Mouse (Mus musculus) hindbrain, embryonic 10.5 days (tissue): ENCODE data around the gene Pdik1l. TPM values are rescaled to one million over a fixed set of nuclear protein-coding genes. Genes with fewer than 3 reads are reported as not detected.
A peak's percentile ranks its signal among the peaks of the same experiment; 100 is the strongest.

Experiments
- DNase-seq: peaks from one replicate; pipeline ENCODE4 v3.0.0-alpha.2; 2017; ENCODE audit warnings: low spot score
- H3K27ac ChIP-seq: fragments of 300-500 bp; sonication (generic); 2 replicates; pipeline ENCODE4 v1.5.1; 2016; ENCODE audit warnings: mild to moderate bottlenecking, moderate library complexity
- H3K27me3 ChIP-seq: fragments of 300-500 bp; sonication (generic); 2 replicates; pipeline ENCODE4 v1.6.1; 2016; ENCODE audit warnings: mild to moderate bottlenecking; ENCODE audit not compliant: poor library complexity, insufficient read depth, severe bottlenecking
- H3K36me3 ChIP-seq: fragments of 300-500 bp; sonication (generic); 2 replicates; pipeline ENCODE4 v1.6.1; 2016; ENCODE audit warnings: mild to moderate bottlenecking, moderate library complexity
- H3K4me1 ChIP-seq: fragments of 300-500 bp; sonication (generic); replicated peaks from 2 replicates; pipeline ENCODE4 v1.6.1; 2016; ENCODE audit warnings: mild to moderate bottlenecking
- H3K4me3 ChIP-seq: fragments of 300-500 bp; sonication (generic); 2 replicates; pipeline ENCODE4 v1.5.1; 2016; ENCODE audit warnings: mild to moderate bottlenecking, moderate library complexity
- H3K9me3 ChIP-seq: fragments of 300-500 bp; sonication (generic); 2 replicates; pipeline ENCODE4 v1.6.1; 2016; ENCODE audit warnings: mild to moderate bottlenecking, moderate library complexity
- WGBS: fragments of 180-500 bp; shearing (Covaris S2); methylation state at CpG from one replicate; pipeline ENCODE4 v1.1.7; 2016; 5-methylcytosine and 5-hydroxymethylcytosine counted together
- polyA plus RNA-seq: library from polyadenylated mRNA; unstranded; fragments of >200 nt; fragmentation: Nextera tagmentation; extraction: Ambion mirVana; gene quantifications from 2 replicates; pipeline ENCODE4 v1.2.1, GENCODE M21; 2016

Gene Pdik1l
- polyA plus RNA-seq = 18.1 and 18.8 TPM in 2 replicates

DNA sequence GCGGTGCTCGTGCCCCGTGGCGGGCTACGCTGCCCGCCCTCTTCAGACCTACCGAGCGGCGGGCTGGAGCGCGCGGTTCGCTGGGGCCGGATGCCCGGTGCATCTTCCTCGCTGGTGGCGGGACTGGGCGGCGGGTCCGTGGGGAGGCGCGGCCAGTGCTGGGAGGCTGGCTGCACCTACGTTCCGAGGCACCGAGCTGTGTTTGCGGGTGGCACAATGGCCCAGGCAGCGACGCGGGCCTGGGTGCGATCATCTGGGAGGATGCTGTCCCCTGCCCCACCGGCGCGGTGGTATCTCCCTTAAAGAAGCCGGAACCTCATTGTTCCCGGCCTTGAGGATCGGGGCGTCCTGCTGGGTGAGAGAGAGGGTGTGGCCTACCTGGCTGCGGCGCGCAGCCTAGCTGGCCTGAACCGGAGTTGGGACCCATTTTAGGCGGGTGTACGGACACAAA lies at the start of gene Pdik1l:
Pdik1l (minus strand) TSS at position 321 of the 451 bp plus-strand sequence.
- H3K27me3 ChIP-seq = peaks cover under 1% of the 10 kb centered on the region; the same call in 1 of the 2 replicates
- H3K4me3 ChIP-seq = peak within 1 kb of the TSS; percentile 99
- peaks cover 26% of the 10 kb centered on the region for H3K4me1 ChIP-seq
- WGBS = under 1% methylated on average over 43 of the region's 43 CpGs
- DNase-seq = peak; percentile 85
- H3K27ac ChIP-seq = peak within 1 kb of the TSS; percentile 100
- no peaks in the 10 kb centered on the region for H3K9me3 ChIP-seq
- peaks cover 18% of the 10 kb centered on the region for H3K36me3 ChIP-seq

DNA sequence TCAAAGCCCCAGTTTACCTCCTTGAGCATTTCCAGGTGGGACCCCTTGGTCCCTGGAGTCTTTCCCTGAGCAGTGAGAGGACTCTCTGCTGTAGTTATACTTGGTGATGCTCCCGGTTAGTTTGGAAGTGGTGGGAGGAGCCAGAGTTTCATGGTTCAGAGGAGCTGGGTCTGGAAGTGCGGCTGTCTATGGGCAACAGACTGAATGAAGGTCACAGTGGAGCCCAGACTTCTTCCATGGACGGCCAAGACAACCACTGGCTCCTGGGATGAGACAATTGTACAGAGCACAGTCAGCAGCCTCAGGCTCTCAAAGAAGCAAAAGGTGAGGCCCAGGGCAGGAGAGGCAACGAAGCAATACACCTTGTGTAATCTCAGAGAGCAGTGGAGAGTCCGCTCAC lies 42.6 kb upstream of the Pdik1l start:
- H3K27me3 ChIP-seq = no peaks in the 10 kb centered on the region
- no peak overlapping the region for H3K4me3 ChIP-seq
- peaks cover 17% of the 10 kb centered on the region; the same call in 1 of the 2 replicates for H3K4me1 ChIP-seq
- H3K36me3 ChIP-seq = no peaks in the 10 kb centered on the region
- WGBS = 62% methylated on average over 5 of the region's 5 CpGs
- H3K27ac ChIP-seq = no peak overlapping the region
- H3K9me3 ChIP-seq = no peaks in the 10 kb centered on the region
- no peak for DNase-seq

DNA sequence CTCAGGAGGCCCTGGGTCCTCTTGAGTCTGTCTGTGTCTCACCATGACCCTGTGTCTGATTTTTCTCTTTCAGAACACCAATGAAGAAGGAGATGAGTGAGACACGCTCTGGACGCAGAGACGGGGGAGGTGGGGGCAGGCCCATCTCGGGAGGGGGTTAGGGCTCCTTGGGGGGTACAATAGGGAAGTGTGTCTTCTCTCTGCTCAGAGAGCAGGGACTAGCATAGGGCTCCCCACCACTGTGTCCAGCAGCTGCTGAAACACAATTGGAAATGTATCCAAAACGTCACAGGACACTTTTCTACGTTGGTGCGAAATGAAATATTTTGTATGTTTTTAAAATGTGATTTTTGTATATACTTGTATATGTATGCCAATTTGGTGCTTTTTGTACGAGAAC lies 41.1 kb upstream of the Pdik1l start:
- Histone ChIP-seq H3K27ac (no peak overlapping the region), H3K4me1 (peaks cover 17% of the 10 kb centered on the region; the same call in 1 of the 2 replicates), H3K36me3 (no peaks in the 10 kb centered on the region), H3K27me3 (no peaks in the 10 kb centered on the region), H3K9me3 (no peaks in the 10 kb centered on the region), H3K4me3 (no peak overlapping the region)
- DNase-seq = no peak
- WGBS = 87% methylated on average over 8 of the region's 8 CpGs

DNA sequence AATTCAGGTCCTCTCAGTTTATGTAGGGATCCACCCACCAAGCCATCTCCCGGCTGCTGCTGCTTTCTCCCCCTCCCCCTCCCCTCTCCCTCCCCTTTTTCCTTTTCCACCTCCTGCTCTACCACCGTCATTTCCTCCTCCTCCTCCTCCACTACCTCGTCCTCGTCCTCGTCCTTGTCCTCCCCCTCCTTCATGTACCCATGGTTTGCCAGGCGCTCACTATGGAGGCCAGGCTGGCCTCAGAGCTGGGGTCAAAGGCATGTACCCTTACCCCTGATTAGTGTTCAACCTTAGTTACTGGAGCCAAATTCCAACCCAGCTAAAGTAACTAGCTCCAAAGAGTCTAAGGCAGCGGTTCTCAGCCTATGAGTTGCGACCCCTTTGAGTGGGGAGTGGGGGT lies 40.5 kb upstream of the Pdik1l start:
- WGBS = 62% methylated on average over 8 of the region's 8 CpGs
- DNase-seq = no peak
- Histone ChIP-seq H3K4me1 (peaks cover 17% of the 10 kb centered on the region; the same call in 1 of the 2 replicates), H3K9me3 (no peaks in the 10 kb centered on the region), H3K27me3 (no peaks in the 10 kb centered on the region), H3K4me3 (no peak overlapping the region), H3K36me3 (no peaks in the 10 kb centered on the region), H3K27ac (no peak overlapping the region)

DNA sequence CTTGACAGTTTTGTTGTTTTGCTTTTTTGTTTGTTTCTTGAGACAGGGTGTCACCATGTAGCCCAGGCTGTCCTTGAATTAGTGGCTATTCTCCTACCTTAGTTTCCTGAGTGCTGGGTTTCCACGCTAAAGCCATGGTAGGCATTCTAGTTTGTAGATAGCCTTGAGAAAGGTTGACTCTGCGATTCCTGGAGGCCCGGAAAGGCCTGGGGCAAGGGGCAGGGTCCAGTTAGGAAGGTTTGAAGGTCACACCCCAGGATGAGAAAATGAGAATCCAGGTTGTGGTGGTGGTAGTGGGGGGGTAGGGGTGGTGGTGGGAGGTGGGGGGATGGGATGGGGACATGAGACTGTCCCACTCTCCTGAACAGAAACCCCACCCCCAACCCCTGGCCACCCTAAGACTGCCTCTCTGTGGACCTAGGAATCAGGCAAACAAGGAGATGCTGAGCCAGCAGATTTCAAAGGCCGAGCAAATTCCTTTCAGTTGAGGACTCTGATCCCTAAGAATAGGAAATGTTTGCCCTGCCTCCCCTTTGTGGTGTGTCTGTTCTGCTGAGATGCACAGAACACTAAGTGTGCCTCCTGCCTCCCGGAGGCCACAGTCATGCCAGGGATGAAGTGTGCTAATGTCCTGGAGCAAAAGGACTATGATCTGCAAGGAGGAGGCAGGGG lies 39.3 kb upstream of the Pdik1l start:
- DNase-seq = no peak
- Histone ChIP-seq H3K36me3 (no peaks in the 10 kb centered on the region), H3K27ac (no peak overlapping the region; the same call in 1 of the 2 replicates), H3K27me3 (no peaks in the 10 kb centered on the region), H3K4me3 (no peak overlapping the region), H3K9me3 (no peaks in the 10 kb centered on the region), H3K4me1 (peaks cover 17% of the 10 kb centered on the region; the same call in 1 of the 2 replicates)
- WGBS = 63% methylated on average over 5 of the region's 5 CpGs

DNA sequence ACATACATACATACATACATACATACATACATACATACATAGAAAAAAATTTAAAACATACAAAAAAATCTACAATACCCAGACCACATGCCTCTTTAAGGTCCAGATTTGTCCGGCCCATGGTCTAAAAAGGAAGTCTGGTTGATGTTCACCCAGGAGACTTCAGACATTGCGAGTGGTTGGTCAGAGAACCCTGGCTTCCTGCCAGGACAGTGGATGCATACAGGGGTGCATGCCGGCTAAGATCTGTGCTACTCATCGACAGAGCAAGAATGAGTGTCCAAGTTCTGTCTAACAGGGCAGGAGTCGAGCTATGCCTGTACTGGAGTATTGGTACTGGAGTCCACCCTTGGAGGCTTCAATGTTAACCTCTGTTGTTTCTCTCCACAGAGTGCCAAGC lies 37.0 kb upstream of the Pdik1l start:
- 86% methylated on average over 5 of the region's 5 CpGs for WGBS
- Histone ChIP-seq H3K36me3 (no peaks in the 10 kb centered on the region), H3K27me3 (no peaks in the 10 kb centered on the region), H3K4me3 (no peak overlapping the region), H3K9me3 (no peaks in the 10 kb centered on the region), H3K27ac (no peak overlapping the region), H3K4me1 (peaks cover 17% of the 10 kb centered on the region; the same call in 1 of the 2 replicates)
- DNase-seq = no peak

DNA sequence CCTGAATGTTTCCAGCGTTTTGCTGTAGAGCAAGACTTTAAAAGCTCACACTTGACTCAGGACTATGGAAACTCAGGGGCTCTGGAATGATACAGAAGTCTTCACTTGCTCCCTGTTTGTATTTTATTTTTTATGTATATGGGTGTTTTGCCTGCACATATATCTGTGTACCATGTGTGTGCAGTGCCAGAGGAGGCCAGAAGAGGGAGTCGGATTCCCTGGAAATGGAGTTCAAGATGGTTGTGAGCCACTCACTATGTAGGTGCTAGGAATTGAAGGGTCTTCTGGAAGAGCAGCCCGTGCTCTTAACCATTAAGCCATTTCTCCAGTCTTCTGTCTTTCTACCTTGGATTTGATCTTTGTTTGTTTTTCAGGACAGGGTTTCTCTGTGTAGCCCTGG lies 33.8 kb upstream of the Pdik1l start:
- Histone ChIP-seq H3K27me3 (no peaks in the 10 kb centered on the region), H3K27ac (no peak overlapping the region), H3K36me3 (no peaks in the 10 kb centered on the region), H3K4me1 (peaks cover under 1% of the 10 kb centered on the region; the same call in 1 of the 2 replicates), H3K9me3 (no peaks in the 10 kb centered on the region), H3K4me3 (no peak overlapping the region)
- 66% methylated on average over 3 of the region's 3 CpGs for WGBS
- no peak for DNase-seq

DNA sequence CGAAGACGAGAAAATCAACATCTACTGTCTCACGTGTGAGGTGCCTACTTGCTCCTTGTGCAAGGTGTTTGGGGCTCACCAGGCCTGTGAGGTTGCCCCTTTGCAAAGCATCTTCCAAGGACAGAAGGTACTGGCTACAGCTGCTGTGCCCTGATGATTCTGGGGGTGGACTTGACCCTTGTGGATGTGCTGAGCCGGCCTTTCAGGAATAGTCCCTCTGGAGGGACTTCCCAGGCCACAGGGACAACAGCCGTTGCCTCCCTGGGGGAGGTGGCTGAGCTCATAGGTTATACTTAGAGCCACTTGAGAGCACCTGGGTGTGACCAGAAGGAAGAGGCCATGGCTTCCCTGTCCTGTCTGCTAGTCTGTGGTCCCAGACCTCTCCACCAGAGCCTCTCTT lies 32.0 kb upstream of the Pdik1l start:
- Histone ChIP-seq H3K4me3 (no peak overlapping the region), H3K4me1 (peaks cover 13% of the 10 kb centered on the region), H3K9me3 (no peaks in the 10 kb centered on the region), H3K27ac (no peak overlapping the region), H3K36me3 (no peaks in the 10 kb centered on the region), H3K27me3 (no peaks in the 10 kb centered on the region)
- WGBS = 79% methylated on average over 5 of the region's 5 CpGs
- no peak for DNase-seq

DNA sequence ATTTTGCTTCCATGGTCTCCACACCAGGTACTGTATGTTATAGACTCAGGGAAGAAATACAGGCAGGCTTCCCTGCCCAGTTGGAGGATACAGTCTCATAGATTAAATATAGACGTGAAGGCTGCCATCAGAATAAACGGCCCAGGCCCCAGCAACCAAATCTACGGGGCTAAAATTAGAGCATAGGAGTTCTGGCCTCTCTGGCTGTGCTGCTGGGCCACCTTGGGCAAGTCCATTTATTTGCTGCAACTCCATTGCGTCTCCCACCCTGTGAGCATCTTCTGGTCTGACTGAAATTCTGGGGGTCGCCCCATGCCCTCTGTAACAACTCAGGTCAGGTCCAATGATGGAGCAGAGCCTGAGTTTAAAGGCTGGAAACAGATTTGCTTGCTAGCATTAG lies 31.4 kb upstream of the Pdik1l start:
- Histone ChIP-seq H3K27ac (no peak overlapping the region), H3K4me3 (no peak overlapping the region), H3K36me3 (no peaks in the 10 kb centered on the region), H3K9me3 (no peaks in the 10 kb centered on the region), H3K27me3 (no peaks in the 10 kb centered on the region), H3K4me1 (peaks cover 19% of the 10 kb centered on the region)
- no peak for DNase-seq
- 89% methylated on average over 5 of the region's 5 CpGs for WGBS

DNA sequence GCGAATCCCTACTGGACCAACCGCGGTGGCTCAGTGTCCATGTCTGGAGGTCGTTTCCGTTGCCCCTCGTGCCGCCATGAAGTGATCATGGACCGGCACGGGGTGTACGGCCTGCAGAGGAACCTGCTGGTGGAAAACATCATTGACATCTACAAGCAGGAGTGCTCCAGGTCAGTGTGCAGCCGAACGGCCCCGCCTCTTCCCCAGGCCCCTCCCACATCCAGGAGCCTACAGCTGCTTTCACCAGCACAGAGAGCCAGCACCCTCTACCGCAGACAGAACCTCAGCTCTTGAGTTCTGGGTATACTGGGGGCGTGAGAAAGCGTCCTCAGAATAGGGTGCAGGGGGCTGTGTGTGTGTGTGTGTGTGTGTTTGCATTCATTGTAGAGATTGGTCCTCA lies 28.7 kb upstream of the Pdik1l start:
- H3K9me3 ChIP-seq = peaks cover 6% of the 10 kb centered on the region; the same call in 1 of the 2 replicates
- no peak overlapping the region for H3K27ac ChIP-seq
- H3K27me3 ChIP-seq = no peaks in the 10 kb centered on the region
- DNase-seq = no peak
- no peak overlapping the region for H3K4me3 ChIP-seq
- 55% methylated on average over 16 of the region's 16 CpGs for WGBS
- H3K4me1 ChIP-seq = peaks cover 19% of the 10 kb centered on the region
- no peaks in the 10 kb centered on the region for H3K36me3 ChIP-seq

DNA sequence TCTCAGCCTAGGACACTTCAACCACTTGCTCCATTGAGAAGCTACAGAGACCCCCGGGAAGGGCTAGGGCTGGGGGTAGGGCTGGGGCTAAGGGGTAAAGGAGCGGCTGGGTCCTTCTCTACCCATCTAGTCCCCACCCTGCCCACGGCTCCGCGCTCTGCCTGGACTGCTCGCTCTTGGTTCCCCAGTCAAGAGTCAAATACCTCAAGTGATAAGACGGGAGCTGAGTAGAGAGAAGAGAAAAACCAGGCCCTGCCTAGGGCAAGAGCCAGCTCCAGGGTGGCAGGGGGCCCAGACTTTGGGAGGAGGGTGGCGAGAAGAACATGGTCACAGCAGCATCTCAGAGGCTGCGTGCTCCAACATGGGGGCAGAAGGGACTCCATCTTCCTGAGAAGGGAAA lies 27.8 kb upstream of the Pdik1l start:
- Histone ChIP-seq H3K36me3 (no peaks in the 10 kb centered on the region), H3K27me3 (no peaks in the 10 kb centered on the region), H3K9me3 (peaks cover 6% of the 10 kb centered on the region; the same call in 1 of the 2 replicates), H3K4me3 (no peak overlapping the region), H3K27ac (no peak overlapping the region), H3K4me1 (peaks cover 19% of the 10 kb centered on the region)
- DNase-seq = no peak
- 79% methylated on average over 9 of the region's 9 CpGs for WGBS

DNA sequence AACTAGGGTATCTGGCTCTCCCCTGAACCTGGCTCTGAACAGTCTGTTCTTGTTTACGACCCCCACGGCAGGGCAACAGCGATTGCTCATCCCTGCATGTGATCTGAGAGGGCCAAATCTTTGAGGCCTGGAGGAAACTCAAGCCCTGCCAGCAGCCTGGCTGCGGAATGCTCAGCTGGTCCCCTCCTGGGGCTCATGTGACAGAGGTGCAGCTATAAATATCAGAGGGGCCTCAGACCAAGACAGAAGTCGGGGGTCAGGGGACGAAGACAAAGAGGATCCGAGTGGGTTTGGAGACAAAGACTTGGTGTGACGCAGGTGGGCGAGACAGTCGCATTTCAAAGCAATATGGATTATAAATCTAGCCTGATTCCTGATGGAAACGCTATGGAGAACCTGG lies 27.2 kb upstream of the Pdik1l start, which contains the start of gene Trim63:
Trim63 (plus strand) TSS at position 245 of the 400 bp plus-strand sequence.
- no peak for DNase-seq
- 42% methylated on average over 11 of the region's 11 CpGs for WGBS
- Histone ChIP-seq H3K4me1 (peaks cover 19% of the 10 kb centered on the region), H3K27me3 (no peaks in the 10 kb centered on the region), H3K9me3 (peaks cover 6% of the 10 kb centered on the region; the same call in 1 of the 2 replicates), H3K27ac (no peak within 1 kb of the TSS), H3K36me3 (no peaks in the 10 kb centered on the region), H3K4me3 (no peak within 1 kb of the TSS)

DNA sequence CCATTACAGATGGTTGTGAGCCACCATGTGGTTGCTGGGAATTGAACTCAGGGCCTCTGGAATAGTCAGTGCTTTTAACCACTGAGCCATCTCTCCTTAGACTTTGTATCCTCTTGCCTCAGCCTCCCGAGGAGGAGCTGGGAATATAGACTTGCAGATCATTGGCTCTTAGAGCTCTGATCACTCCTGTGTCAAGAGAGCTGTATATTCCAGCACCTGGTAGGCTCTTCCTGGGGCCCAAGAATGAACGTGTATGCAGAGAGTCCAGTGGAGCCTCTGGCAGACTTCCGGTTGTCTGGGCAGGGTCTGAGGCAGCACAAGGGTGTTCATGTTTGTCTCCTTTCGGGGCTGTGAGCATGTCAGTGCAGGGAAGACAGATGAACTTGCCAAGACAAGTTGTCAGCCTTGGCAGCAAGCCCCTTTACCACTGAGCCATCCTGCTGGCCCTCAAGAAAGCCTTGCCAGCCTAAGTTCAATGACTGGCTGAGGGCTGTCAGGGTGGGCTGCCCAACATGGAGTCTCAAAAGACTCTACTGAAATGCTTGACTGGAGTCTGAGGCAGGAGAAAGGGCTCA lies 26.5 kb upstream of the Pdik1l start:
- no peaks in the 10 kb centered on the region for H3K36me3 ChIP-seq
- H3K9me3 ChIP-seq = peaks cover 6% of the 10 kb centered on the region; the same call in 1 of the 2 replicates
- no peak overlapping the region for H3K27ac ChIP-seq
- 82% methylated on average over 4 of the region's 4 CpGs for WGBS
- no peaks in the 10 kb centered on the region for H3K27me3 ChIP-seq
- H3K4me1 ChIP-seq = peaks cover 19% of the 10 kb centered on the region
- H3K4me3 ChIP-seq = no peak overlapping the region
- no peak for DNase-seq
